Comparison of ENCODE assay signal across 8 mouse cellular contexts in genomic region chr4:118427768-118428451, GRCm38 (mm10). TPM values are rescaled to one million over a fixed set of nuclear protein-coding genes. Genes with fewer than 3 reads are reported as not detected.
DNase-seq lines count a peak whose midpoint lies in the region; ATAC-seq and TF ChIP-seq lines count a peak whose summit lies in the region.

TSS of gene Elovl1 (plus strand) at chr4:118428093.

- H3K4me2 ChIP-seq in forebrain, embryonic 12.5 days = peak within 1 kb of the TSS; percentile 83
- H3K4me2 ChIP-seq in heart, postnatal 0 days (ENCODE audit: low read depth, low read length) = peak within 1 kb of the TSS; percentile 84
- peak within 1 kb of the TSS; percentile 96 for H3K4me2 ChIP-seq in liver, embryonic 16.5 days (ENCODE audit: low read depth, low read length)
- peak within 1 kb of the TSS; percentile 85 for H3K4me2 ChIP-seq in neural tube, embryonic 12.5 days (replicated peaks)

- no peak for TF ChIP-seq EP300 in heart, postnatal 0 days (IDR thresholded peaks at IDR 0.05; ENCODE audit: low read depth)

- no peak for TF ChIP-seq CTCF in E14TG2a.4 (conservative IDR thresholded peaks at IDR 0.05; ENCODE audit: low read length)
- TF ChIP-seq CTCF in heart, postnatal 0 days (IDR thresholded peaks at IDR 0.05; ENCODE audit: low read depth) = peak; percentile 37
- TF ChIP-seq CTCF in testis, adult 2 months (IDR thresholded peaks at IDR 0.05; ENCODE audit: control insufficient read depth, insufficient read depth, insufficient replicate concordance, low read depth, low read length) = 0 out of 2 replicates have a peak, but pooled peaks have one; percentile 19

- ATAC-seq in forebrain, embryonic 12.5 days (ENCODE audit: low FRiP score) = peak; percentile 94
- peak; percentile 95 for ATAC-seq in heart, postnatal 0 days (ENCODE audit: insufficient read depth, low read depth)
- ATAC-seq in liver, embryonic 16.5 days (ENCODE audit: low read depth) = peak; percentile 91
- ATAC-seq in neural tube, embryonic 12.5 days (ENCODE audit: low FRiP score, low read depth) = peak; percentile 92

- peak within 1 kb of the TSS; percentile 85 for H3K4me3 ChIP-seq in E14TG2a.4 (replicated peaks; ENCODE audit: low read length)
- H3K4me3 ChIP-seq in forebrain, embryonic 12.5 days (replicated peaks) = peak within 1 kb of the TSS; percentile 55
- H3K4me3 ChIP-seq in heart, postnatal 0 days (ENCODE audit: low read depth, low read length) = peak within 1 kb of the TSS; percentile 59
- H3K4me3 ChIP-seq in liver, embryonic 16.5 days (ENCODE audit: low read depth, low read length) = peak within 1 kb of the TSS; percentile 82
- H3K4me3 ChIP-seq in neural tube, embryonic 12.5 days = peak within 1 kb of the TSS; percentile 59
- H3K4me3 ChIP-seq in testis, adult 2 months (ENCODE audit: control insufficient read depth, low read depth, low read length) = peak within 1 kb of the TSS; percentile 63

- WGBS in forebrain, embryonic 12.5 days = under 1% methylated on average over 25 of the region's 31 CpGs
- 1% methylated on average over 25 of the region's 31 CpGs for WGBS in heart, postnatal 0 days
- WGBS in liver, embryonic 16.5 days (ENCODE audit: insufficient replicate concordance) = 0% methylated on average over 28 of the region's 31 CpGs
- WGBS in neural tube, embryonic 12.5 days = under 1% methylated on average over 19 of the region's 31 CpGs

- peak within 1 kb of the TSS; percentile 71 for H3K27ac ChIP-seq in forebrain, embryonic 12.5 days
- H3K27ac ChIP-seq in heart, postnatal 0 days (ENCODE audit: low read depth) = peak within 1 kb of the TSS; percentile 86
- peak within 1 kb of the TSS; percentile 92 for H3K27ac ChIP-seq in liver, embryonic 16.5 days (ENCODE audit: low read length)
- peak within 1 kb of the TSS; percentile 54; the same call in 1 of the 2 replicates for H3K27ac ChIP-seq in neural tube, embryonic 12.5 days
- H3K27ac ChIP-seq in testis, adult 2 months (ENCODE audit: control insufficient read depth, insufficient read depth, low read depth, low read length) = peak within 1 kb of the TSS; percentile 15

- H3K9me3 ChIP-seq in E14TG2a.4 (ENCODE audit: low read length) = no peaks in the 10 kb centered on the region
- no peaks in the 10 kb centered on the region for H3K9me3 ChIP-seq in forebrain, embryonic 12.5 days
- no peaks in the 10 kb centered on the region for H3K9me3 ChIP-seq in heart, postnatal 0 days (replicated peaks; ENCODE audit: control insufficient read depth, low read length)
- no peaks in the 10 kb centered on the region for H3K9me3 ChIP-seq in liver, embryonic 16.5 days (replicated peaks; ENCODE audit: control insufficient read depth, low read length)
- H3K9me3 ChIP-seq in neural tube, embryonic 12.5 days = no peaks in the 10 kb centered on the region

- TF ChIP-seq POLR2A in testis, adult 2 months (IDR thresholded peaks at IDR 0.05; ENCODE audit: control insufficient read depth, low read depth, low read length) = no peak

- DNase-seq in c-Kit-positive CD71-positive TER-119-positive erythroid progenitor cells, embryonic 14.5 days (ENCODE audit: low spot score) = peak; percentile 83
- DNase-seq in heart, postnatal 0 days (ENCODE audit: low spot score) = peak; percentile 92
- DNase-seq in kidney, postnatal 4 days = peak; percentile 94 to 96

- peaks cover 58% of the 10 kb centered on the region for H3K4me1 ChIP-seq in E14TG2a.4 (replicated peaks; ENCODE audit: low read depth, low read length)
- H3K4me1 ChIP-seq in forebrain, embryonic 12.5 days = peaks cover 23% of the 10 kb centered on the region
- peaks cover 21% of the 10 kb centered on the region for H3K4me1 ChIP-seq in heart, postnatal 0 days (ENCODE audit: control insufficient read depth, insufficient read depth)
- peaks cover 77% of the 10 kb centered on the region for H3K4me1 ChIP-seq in liver, embryonic 16.5 days (ENCODE audit: control insufficient read depth, low read depth, low read length)
- H3K4me1 ChIP-seq in neural tube, embryonic 12.5 days = peaks cover 19% of the 10 kb centered on the region
- H3K4me1 ChIP-seq in testis, adult 2 months (ENCODE audit: control insufficient read depth, insufficient read depth, low read length) = peaks cover 17% of the 10 kb centered on the region

- H3K9ac ChIP-seq in forebrain, embryonic 12.5 days = peak within 1 kb of the TSS; percentile 73
- peak within 1 kb of the TSS; percentile 67 for H3K9ac ChIP-seq in heart, postnatal 0 days (replicated peaks; ENCODE audit: low read depth, low read length)
- H3K9ac ChIP-seq in liver, embryonic 16.5 days (ENCODE audit: low read depth, low read length) = peak within 1 kb of the TSS; percentile 92
- H3K9ac ChIP-seq in neural tube, embryonic 12.5 days = peak within 1 kb of the TSS; percentile 67

- H3K27me3 ChIP-seq in E14TG2a.4 (ENCODE audit: insufficient read depth, low read length) = no peaks in the 10 kb centered on the region
- H3K27me3 ChIP-seq in forebrain, embryonic 12.5 days = no peaks in the 10 kb centered on the region
- no peaks in the 10 kb centered on the region for H3K27me3 ChIP-seq in heart, postnatal 0 days (ENCODE audit: control insufficient read depth, insufficient read depth, low read length)
- no peaks in the 10 kb centered on the region for H3K27me3 ChIP-seq in liver, embryonic 16.5 days (ENCODE audit: control insufficient read depth, insufficient read depth, low read depth, low read length)
- H3K27me3 ChIP-seq in neural tube, embryonic 12.5 days (replicated peaks) = no peaks in the 10 kb centered on the region
- no peaks in the 10 kb centered on the region for H3K27me3 ChIP-seq in testis, adult 2 months (ENCODE audit: control insufficient read depth, insufficient read depth, low read length)

- peaks cover 33% of the 10 kb centered on the region for H3K36me3 ChIP-seq in E14TG2a.4 (ENCODE audit: insufficient read depth, low read length)
- peaks cover 33% of the 10 kb centered on the region for H3K36me3 ChIP-seq in forebrain, embryonic 12.5 days (replicated peaks)
- peaks cover 32% of the 10 kb centered on the region for H3K36me3 ChIP-seq in heart, postnatal 0 days (replicated peaks; ENCODE audit: control insufficient read depth, insufficient read depth, low read length)
- H3K36me3 ChIP-seq in liver, embryonic 16.5 days (ENCODE audit: control insufficient read depth, insufficient read depth) = peaks cover 29% of the 10 kb centered on the region
- peaks cover 32% of the 10 kb centered on the region for H3K36me3 ChIP-seq in neural tube, embryonic 12.5 days
- H3K36me3 ChIP-seq in testis, adult 2 months (ENCODE audit: control insufficient read depth, insufficient read depth, low read length) = peaks cover 1% of the 10 kb centered on the region

RNA-seq across cellular contexts. Expression of gene Elovl1, which starts in this region (rescaled TPM):
- 27.7 and 30.1 TPM in 2 replicates for polyA plus RNA-seq in forebrain, embryonic 12.5 days (2016; fragmentation: Nextera tagmentation; extraction: Ambion mirVana)
- total RNA-seq in heart, postnatal 0 days (2014; rRNA removed; ENCODE audit: low replicate concordance) = 44.4 and 74.3 TPM in 2 replicates
- polyA plus RNA-seq in heart, postnatal 0 days (2015; fragmentation: Nextera tagmentation; extraction: Ambion mirVana) = 49.8 and 49.9 TPM in 2 replicates
- 79.5 and 85.1 TPM in 2 replicates for polyA plus RNA-seq in liver, embryonic 16.5 days (2015; fragmentation: Nextera tagmentation; extraction: Ambion mirVana)
- polyA plus RNA-seq in neural tube, embryonic 12.5 days (2016; fragmentation: Nextera tagmentation; extraction: Ambion mirVana) = 38.2 and 40.6 TPM in 2 replicates
- 17.1 and 19.6 TPM in 2 replicates for polyA plus RNA-seq in testis, adult 2 months (2012; rRNA removed)

Comparison
In these comparisons a context has a peak if more than half of its experiments do, and no peak if none do; other contexts are left out.
1. Peak in every context shown above with its lines: DNase-seq, ATAC-seq, H3K4me3 ChIP-seq and H3K27ac ChIP-seq.
2. H3K27ac ChIP-seq: peak in every context shown above with its lines; median percentile 92 in liver, embryonic 16.5 days; 86 in heart, postnatal 0 days; 71 in forebrain, embryonic 12.5 days; 54 in neural tube, embryonic 12.5 days; 15 in testis, adult 2 months.